Mouse (Mus musculus) hindbrain, embryonic 16.5 days (tissue): ENCODE results near the gene Vwa3b. TPM values are rescaled to one million over a fixed set of nuclear protein-coding genes. Genes with fewer than 3 reads are reported as not detected.
A peak's percentile ranks its signal among the peaks of the same experiment; 100 is the strongest.

Experiments used
- ATAC-seq: fragments of 200-750 bp; cut with Nextera tagmentation; 2 replicates; pipeline ENCODE4 v1.8.0; 2017; ENCODE audit warnings: moderate TSS enrichment, moderate library complexity
- H3K27ac ChIP-seq: fragments of 300-500 bp; sonication (generic); 2 replicates; pipeline ENCODE4 v1.5.1; 2014; ENCODE audit warnings: low read depth, mild to moderate bottlenecking, control low read depth, low read length, moderate library complexity
- H3K27me3 ChIP-seq: fragments of 300-500 bp; sonication (generic); replicated peaks from 2 replicates; pipeline ENCODE4 v1.6.1; 2014; ENCODE audit warnings: low read length; ENCODE audit not compliant: control insufficient read depth, insufficient read depth
- H3K36me3 ChIP-seq: fragments of 300-500 bp; sonication (generic); 2 replicates; pipeline ENCODE4 v1.6.1; 2014; ENCODE audit warnings: mild to moderate bottlenecking, low read length, moderate library complexity, mixed read lengths; ENCODE audit not compliant: control insufficient read depth, insufficient read depth
- H3K4me1 ChIP-seq: fragments of 300-500 bp; sonication (generic); 2 replicates; pipeline ENCODE4 v1.6.1; 2014; ENCODE audit warnings: low read depth, low read length; ENCODE audit not compliant: control insufficient read depth, insufficient read depth
- H3K4me2 ChIP-seq: fragments of 300-500 bp; sonication (generic); 2 replicates; pipeline ENCODE4 v1.6.1; 2014; ENCODE audit warnings: mild to moderate bottlenecking, low read length, control low read depth, moderate library complexity
- H3K4me3 ChIP-seq: fragments of 300-500 bp; sonication (generic); 2 replicates; pipeline ENCODE4 v1.5.1; 2014; ENCODE audit warnings: mild to moderate bottlenecking, low read length, control low read depth, moderate library complexity
- H3K9ac ChIP-seq: fragments of 300-500 bp; sonication (generic); 2 replicates; pipeline ENCODE4 v1.6.1; 2014; ENCODE audit warnings: low read depth, mild to moderate bottlenecking, control low read depth, low read length, moderate library complexity
- H3K9me3 ChIP-seq: fragments of 300-500 bp; sonication (generic); 2 replicates; pipeline ENCODE4 v1.6.1; 2014; ENCODE audit warnings: mild to moderate bottlenecking, low read length, moderate library complexity; ENCODE audit not compliant: control insufficient read depth
- WGBS: fragments of 180-500 bp; shearing (Covaris S2); extraction: QIAGEN DNeasy Blood & Tissue Kit; methylation state at CpG from one replicate; pipeline ENCODE4 v1.1.7; 2014; 5-methylcytosine and 5-hydroxymethylcytosine counted together
- polyA plus RNA-seq: library from polyadenylated mRNA; unstranded; fragments of >200 nt; fragmentation: Nextera tagmentation; extraction: Ambion mirVana; gene quantifications from 2 replicates; pipeline ENCODE4 v1.2.1, GENCODE M21; 2015

Gene Vwa3b
- polyA plus RNA-seq, 1 experiment from 2014 or later = 0.81 TPM

GRCm38 (mm10) chr1:37117964-37118363 is 91.6 kb downstream of the Vwa3b start:
- no peaks in the 10 kb centered on the region for H3K9me3 ChIP-seq
- H3K27ac ChIP-seq = no peak overlapping the region
- no peaks in the 10 kb centered on the region for H3K27me3 ChIP-seq
- H3K4me2 ChIP-seq = no peak overlapping the region
- H3K4me1 ChIP-seq = peaks cover 4% of the 10 kb centered on the region; the same call in 1 of the 2 replicates
- no peak overlapping the region for H3K9ac ChIP-seq
- ATAC-seq = no peak
- no peaks in the 10 kb centered on the region for H3K36me3 ChIP-seq
- no peak overlapping the region for H3K4me3 ChIP-seq
- 83% methylated on average over 5 of the region's 5 CpGs for WGBS

GRCm38 (mm10) chr1:37122306-37122705 is 95.9 kb downstream of the Vwa3b start:
- Histone ChIP-seq H3K4me1 (peaks cover 4% of the 10 kb centered on the region; the same call in 1 of the 2 replicates), H3K9me3 (no peaks in the 10 kb centered on the region), H3K27ac (peak overlapping the region; percentile 30), H3K4me2 (no peak overlapping the region), H3K4me3 (no peak overlapping the region), H3K36me3 (no peaks in the 10 kb centered on the region), H3K27me3 (no peaks in the 10 kb centered on the region), H3K9ac (no peak overlapping the region)
- 15% methylated on average over 4 of the region's 4 CpGs for WGBS
- ATAC-seq = peak; percentile 73

GRCm38 (mm10) chr1:37122798-37123197 is 96.4 kb downstream of the Vwa3b start:
- Histone ChIP-seq H3K27me3 (no peaks in the 10 kb centered on the region), H3K27ac (no peak overlapping the region), H3K4me2 (no peak overlapping the region), H3K9me3 (no peaks in the 10 kb centered on the region), H3K9ac (no peak overlapping the region), H3K36me3 (no peaks in the 10 kb centered on the region), H3K4me1 (peaks cover 4% of the 10 kb centered on the region; the same call in 1 of the 2 replicates), H3K4me3 (no peak overlapping the region)
- no peak for ATAC-seq
- WGBS = 25% methylated on average over 3 of the region's 3 CpGs

GRCm38 (mm10) chr1:37124696-37125349 is 98.4 kb downstream of the Vwa3b start:
- H3K27me3 ChIP-seq = no peaks in the 10 kb centered on the region
- peaks cover 4% of the 10 kb centered on the region; the same call in 1 of the 2 replicates for H3K4me1 ChIP-seq
- H3K9ac ChIP-seq = no peak overlapping the region
- no peaks in the 10 kb centered on the region for H3K36me3 ChIP-seq
- H3K4me2 ChIP-seq = no peak overlapping the region
- no peak for ATAC-seq
- no peaks in the 10 kb centered on the region for H3K9me3 ChIP-seq
- no peak overlapping the region for H3K27ac ChIP-seq
- no peak overlapping the region for H3K4me3 ChIP-seq
- 76% methylated on average over 12 of the region's 12 CpGs for WGBS

- Histone ChIP-seq H3K9ac (no peak overlapping the region), H3K27ac (no peak overlapping the region), H3K9me3 (no peaks in the 10 kb centered on the region), H3K4me1 (no peaks in the 10 kb centered on the region), H3K27me3 (no peaks in the 10 kb centered on the region), H3K36me3 (no peaks in the 10 kb centered on the region), H3K4me3 (no peak overlapping the region), H3K4me2 (no peak overlapping the region)
- ATAC-seq = no peak
- 72% methylated on average over 8 of the region's 8 CpGs for WGBS
Observed at GRCm38 (mm10) chr1:37130012-37130570, 103.7 kb downstream of the Vwa3b start.

- Histone ChIP-seq H3K4me2 (no peak overlapping the region), H3K9ac (no peak overlapping the region), H3K27ac (no peak overlapping the region), H3K27me3 (no peaks in the 10 kb centered on the region), H3K4me1 (no peaks in the 10 kb centered on the region), H3K9me3 (no peaks in the 10 kb centered on the region), H3K36me3 (no peaks in the 10 kb centered on the region), H3K4me3 (no peak overlapping the region)
- ATAC-seq = no peak
Observed at GRCm38 (mm10) chr1:37131146-37131545, 104.8 kb downstream of the Vwa3b start.

- ATAC-seq = no peak
- H3K4me3 ChIP-seq = no peak overlapping the region
- no peak overlapping the region for H3K9ac ChIP-seq
- H3K36me3 ChIP-seq = no peaks in the 10 kb centered on the region
- 61% methylated on average over 7 of the region's 7 CpGs for WGBS
- H3K27me3 ChIP-seq = no peaks in the 10 kb centered on the region
- no peaks in the 10 kb centered on the region for H3K9me3 ChIP-seq
- H3K4me2 ChIP-seq = no peak overlapping the region
- no peak overlapping the region for H3K27ac ChIP-seq
- H3K4me1 ChIP-seq = no peaks in the 10 kb centered on the region
Observed at GRCm38 (mm10) chr1:37132433-37132832, 106.0 kb downstream of the Vwa3b start.

- no peak overlapping the region for H3K9ac ChIP-seq
- H3K27ac ChIP-seq = no peak overlapping the region
- no peak overlapping the region for H3K4me3 ChIP-seq
- no peaks in the 10 kb centered on the region for H3K4me1 ChIP-seq
- 78% methylated on average over 4 of the region's 4 CpGs for WGBS
- H3K4me2 ChIP-seq = no peak overlapping the region
- H3K27me3 ChIP-seq = no peaks in the 10 kb centered on the region
- H3K9me3 ChIP-seq = no peaks in the 10 kb centered on the region
- no peak for ATAC-seq
- H3K36me3 ChIP-seq = no peaks in the 10 kb centered on the region
Observed at GRCm38 (mm10) chr1:37145966-37146365, 119.6 kb downstream of the Vwa3b start.

- Histone ChIP-seq H3K4me3 (no peak overlapping the region), H3K9ac (no peak overlapping the region), H3K27ac (no peak overlapping the region), H3K4me2 (no peak overlapping the region), H3K27me3 (no peaks in the 10 kb centered on the region), H3K9me3 (no peaks in the 10 kb centered on the region), H3K36me3 (no peaks in the 10 kb centered on the region), H3K4me1 (no peaks in the 10 kb centered on the region)
- no peak for ATAC-seq
- WGBS = 82% methylated on average over 7 of the region's 7 CpGs
Observed at GRCm38 (mm10) chr1:37149866-37150265, 123.5 kb downstream of the Vwa3b start.
